Mouse (Mus musculus): ENCODE data around the gene Nek1.

GRCm38 (mm10) chr8:61132561-61133134 is 139.7 kb downstream of the Nek1 start:
- TF ChIP-seq CTCF (IDR thresholded peaks at IDR 0.05; ENCODE audit: low read depth) (no peak), EP300 (optimal IDR thresholded peaks at IDR 0.05) (no peak)

All from stomach, postnatal 0 days (tissue).